Mouse (Mus musculus) spleen, adult 2 months (tissue): Measurements from ENCODE around the gene Ldhal6b. TPM values are rescaled to one million over a fixed set of nuclear protein-coding genes. Genes with fewer than 3 reads are reported as not detected.
A peak's percentile ranks its signal among the peaks of the same experiment; 100 is the strongest.

Experiments
- DNase-seq, 2 experiments: peaks; one replicate each; pipeline versions ENCODE4 v3.0.0 to v3.0.0-alpha.2; 2012 to 2021; ENCODE audit warnings: low spot score in 2 of 2, low read depth in 1 of 2
- H3K27ac ChIP-seq: fragments of 200-500 bp; 2 replicates; pipeline ENCODE4 v1.5.1; 2012; ENCODE audit warnings: low read length, inconsistent platforms; ENCODE audit not compliant: insufficient read depth
- H3K27me3 ChIP-seq: fragments of 200-500 bp; 2 replicates; pipeline ENCODE4 v1.6.1; 2012; ENCODE audit warnings: mild to moderate bottlenecking, moderate library complexity, low read length, inconsistent platforms; ENCODE audit not compliant: control insufficient read depth, insufficient read depth
- H3K36me3 ChIP-seq: fragments of 200-500 bp; 2 replicates; pipeline ENCODE4 v1.6.1; 2012; ENCODE audit warnings: mild to moderate bottlenecking, low read length, inconsistent platforms; ENCODE audit not compliant: control insufficient read depth, insufficient read depth
- H3K4me1 ChIP-seq: fragments of 200-500 bp; 2 replicates; pipeline ENCODE4 v1.6.1; 2011; ENCODE audit warnings: inconsistent platforms; ENCODE audit not compliant: control insufficient read depth, insufficient read depth, insufficient read length
- H3K4me3 ChIP-seq: fragments of 200-500 bp; 2 replicates; pipeline ENCODE4 v1.5.1; 2011; ENCODE audit warnings: mild to moderate bottlenecking, inconsistent platforms; ENCODE audit not compliant: insufficient read depth, insufficient read length; ENCODE audit errors: extremely low read depth
- CTCF ChIP-seq: fragments of 200-500 bp; IDR thresholded peaks from 2 replicates; pipeline ENCODE4 v1.5.1; 2011; ENCODE audit warnings: mild to moderate bottlenecking, inconsistent platforms; ENCODE audit not compliant: insufficient read depth, insufficient read length, insufficient replicate concordance; ENCODE audit errors: extremely low read depth
- POLR2A ChIP-seq: fragments of 200-500 bp; IDR thresholded peaks from 2 replicates; pipeline ENCODE4 v1.6.1; 2011; ENCODE audit warnings: low read depth, low read length, inconsistent platforms
- WGBS: fragments of 180-500 bp; shearing (Covaris S2); methylation state at CpG from one replicate; pipeline ENCODE4 v1.1.7; 2018; 5-methylcytosine and 5-hydroxymethylcytosine counted together
- polyA plus RNA-seq: library from polyadenylated mRNA; depleted of rRNA; stranded (reverse); fragments of >200 nt; gene quantifications from 2 replicates; pipeline ENCODE4 v1.2.3, GENCODE M21; 2012

Gene Ldhal6b
- polyA plus RNA-seq, 1 experiment, result 0.44 TPM

GRCm38 (mm10) chr17:5401288-5401687 is 17.3 kb downstream of the Ldhal6b start:
- no peak for TF ChIP-seq CTCF
- TF ChIP-seq POLR2A, result no peak
- no peak for DNase-seq
- no peaks in the 10 kb centered on the region for H3K27me3 ChIP-seq
- 84% methylated on average over 10 of the region's 10 CpGs for WGBS
- H3K36me3 ChIP-seq, result no peaks in the 10 kb centered on the region
- no peak overlapping the region for H3K4me3 ChIP-seq
- no peak overlapping the region for H3K27ac ChIP-seq
- H3K4me1 ChIP-seq, result peaks cover 3% of the 10 kb centered on the region; the same call in 1 of the 2 replicates

DNA sequence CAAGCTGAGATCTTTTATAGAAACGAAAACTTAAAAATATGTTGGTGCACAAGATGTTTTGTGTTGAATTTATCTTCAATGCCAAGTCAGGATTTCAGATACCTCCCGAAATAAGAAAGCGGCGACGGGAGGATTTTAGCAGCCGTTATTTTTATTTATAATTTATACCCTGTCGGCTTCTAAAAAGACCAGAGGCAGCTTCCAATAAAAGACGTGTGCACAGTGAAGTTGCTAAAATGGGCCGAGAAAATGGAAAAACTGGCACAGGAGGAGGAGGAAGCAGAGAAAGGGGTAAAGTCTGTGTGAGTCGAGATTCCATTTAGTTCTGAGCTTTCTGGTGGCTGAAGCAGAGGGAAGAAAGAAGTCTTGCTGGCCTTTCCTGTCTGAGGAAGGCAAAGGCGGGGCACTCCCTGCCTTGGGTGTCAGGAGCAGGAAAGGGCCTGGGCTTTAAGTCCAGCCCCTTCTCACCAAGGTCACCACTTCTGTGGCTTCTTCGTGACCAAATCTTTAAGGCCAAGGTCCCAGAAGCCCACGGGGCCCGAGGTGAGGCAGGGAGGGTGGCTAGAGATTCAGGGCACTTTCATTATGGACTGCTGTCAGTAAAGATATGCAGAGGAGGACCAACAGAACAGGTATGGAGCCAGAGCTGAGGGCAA is 18.0 kb downstream of the Ldhal6b start:
- H3K4me3 ChIP-seq, result no peak overlapping the region

DNA sequence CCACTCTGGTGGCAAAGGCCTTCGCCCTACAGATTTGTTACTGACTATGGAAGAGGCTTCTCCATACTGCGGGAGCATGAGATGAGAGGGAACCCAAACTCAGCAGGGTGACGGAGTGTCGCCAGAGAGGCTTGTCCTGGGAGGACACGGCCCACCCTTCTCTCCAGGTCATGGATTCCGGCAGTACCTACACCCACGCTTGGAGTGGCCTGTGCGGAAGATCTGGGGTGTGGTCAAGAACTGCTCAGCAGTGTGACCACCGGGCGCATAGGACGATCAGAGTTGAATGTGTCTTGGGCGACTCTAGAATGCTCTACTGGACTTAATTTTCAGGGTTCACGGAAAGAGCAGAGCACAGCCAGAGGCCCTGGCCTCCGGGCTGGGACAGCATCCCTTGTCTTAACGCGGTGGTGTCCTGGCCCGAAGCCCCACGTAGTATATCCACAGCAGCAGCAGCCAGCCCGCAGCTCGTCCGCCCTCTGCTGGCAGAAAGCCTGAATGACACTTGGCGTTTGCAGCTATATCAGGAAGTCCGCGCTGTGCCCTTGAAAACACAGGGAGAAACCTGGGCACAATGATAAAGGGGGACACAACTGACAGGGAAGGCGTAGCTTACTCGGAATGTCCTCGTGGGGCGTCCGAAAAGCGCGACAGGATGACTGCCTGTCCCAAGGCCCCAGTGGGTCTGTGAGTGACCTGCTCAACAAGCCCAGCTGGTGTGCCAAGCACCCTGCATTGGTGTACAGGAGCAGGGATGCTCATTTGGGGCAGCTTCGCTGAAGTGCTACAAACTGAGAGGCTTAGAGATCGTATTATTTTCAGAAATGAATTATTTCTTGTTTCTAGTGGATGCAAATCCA is 21.2 kb downstream of the Ldhal6b start:
- Histone ChIP-seq H3K27ac (no peak overlapping the region), H3K36me3 (no peaks in the 10 kb centered on the region), H3K4me1 (peaks cover 3% of the 10 kb centered on the region; the same call in 1 of the 2 replicates), H3K4me3 (no peak overlapping the region), H3K27me3 (no peaks in the 10 kb centered on the region)
- TF ChIP-seq CTCF (peak; percentile 97), POLR2A (no peak)
- 34% methylated on average over 33 of the region's 33 CpGs for WGBS
- peak; percentile 47 to 74 for DNase-seq

More for the DNA sequence above, 18.0 kb downstream of the Ldhal6b start:
- TF ChIP-seq POLR2A (no peak), CTCF (no peak)
- H3K27me3 ChIP-seq, result no peaks in the 10 kb centered on the region
- peaks cover 3% of the 10 kb centered on the region; the same call in 1 of the 2 replicates for H3K4me1 ChIP-seq
- H3K27ac ChIP-seq, result no peak overlapping the region
- WGBS, result 79% methylated on average over 14 of the region's 14 CpGs
- no peak for DNase-seq
- no peaks in the 10 kb centered on the region for H3K36me3 ChIP-seq

- 92% methylated on average over 5 of the region's 5 CpGs for WGBS
- Histone ChIP-seq H3K4me3 (no peak overlapping the region), H3K36me3 (no peaks in the 10 kb centered on the region), H3K27ac (no peak overlapping the region), H3K27me3 (no peaks in the 10 kb centered on the region), H3K4me1 (0 out of 2 replicates have a peak, but pooled peaks cover 2% of the 10 kb centered on the region)
- DNase-seq, result no peak
- TF ChIP-seq CTCF, result no peak
- TF ChIP-seq POLR2A, result no peak
These were observed 22.4 kb downstream of the Ldhal6b start for GRCm38 (mm10) chr17:5396213-5396612.

DNA sequence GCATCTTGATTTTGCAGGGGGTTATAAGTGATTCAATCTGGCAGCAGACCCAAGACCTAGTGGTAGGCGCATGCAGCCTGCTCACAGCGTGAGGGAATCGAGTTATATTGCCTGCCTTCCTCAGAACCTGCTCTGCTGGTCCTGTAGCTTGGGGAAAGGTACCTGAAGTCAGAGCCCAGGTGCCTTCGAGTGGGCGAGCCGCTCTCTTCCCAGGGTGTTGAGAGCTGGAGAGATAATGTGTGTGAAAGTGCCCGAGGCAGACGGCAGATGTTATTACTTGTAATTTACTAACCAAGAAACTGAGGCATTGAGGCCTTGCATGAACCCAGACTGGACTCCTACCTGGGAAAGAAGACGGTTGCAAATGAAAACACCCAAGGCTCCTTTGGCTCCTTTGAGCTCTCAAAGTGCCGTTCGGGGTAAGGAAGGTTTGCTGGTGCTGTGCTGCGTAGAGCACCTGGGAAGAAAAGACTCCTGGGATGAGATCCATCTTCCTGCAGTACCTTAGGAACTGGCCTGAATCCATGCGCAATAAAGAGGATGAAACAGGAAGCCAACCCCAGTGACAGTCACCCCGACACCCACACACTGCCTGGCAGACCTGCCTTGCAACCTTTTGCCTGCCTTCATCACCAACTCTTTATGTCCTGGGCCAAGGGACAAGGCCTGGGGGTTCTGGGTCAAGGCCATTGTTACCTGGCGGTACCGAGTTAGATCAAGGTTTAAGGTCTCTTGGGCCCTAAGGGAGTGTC is 22.9 kb downstream of the Ldhal6b start:
- WGBS, result 92% methylated on average over 16 of the region's 16 CpGs
- H3K36me3 ChIP-seq, result no peaks in the 10 kb centered on the region
- no peak for DNase-seq
- H3K4me1 ChIP-seq, result 0 out of 2 replicates have a peak, but pooled peaks cover 2% of the 10 kb centered on the region
- H3K27ac ChIP-seq, result no peak overlapping the region
- H3K4me3 ChIP-seq, result no peak overlapping the region
- no peak for TF ChIP-seq CTCF
- TF ChIP-seq POLR2A, result no peak
- H3K27me3 ChIP-seq, result no peaks in the 10 kb centered on the region

DNA sequence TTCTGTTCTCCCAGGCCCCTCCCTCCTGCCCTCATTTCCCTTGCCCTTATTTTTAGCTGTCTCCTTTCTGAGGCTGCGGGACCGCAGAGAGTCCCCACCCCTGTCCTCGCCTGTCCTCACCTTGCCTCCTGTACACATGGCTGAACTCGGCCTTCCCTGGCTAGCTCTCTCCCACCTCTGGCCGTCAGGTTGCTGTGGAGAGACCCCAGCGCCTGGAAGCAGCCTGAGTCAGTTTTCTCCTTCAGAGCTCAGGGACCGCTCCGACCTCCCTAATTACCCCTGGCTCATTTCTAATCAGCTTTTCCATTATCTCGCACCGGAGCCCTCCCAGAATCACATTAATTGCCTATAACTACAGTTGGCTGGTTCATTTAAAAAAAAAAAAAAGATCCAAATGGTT is 27.9 kb downstream of the Ldhal6b start:
- TF ChIP-seq POLR2A, result no peak
- TF ChIP-seq CTCF, result no peak
- DNase-seq, result no peak
- Histone ChIP-seq H3K36me3 (no peaks in the 10 kb centered on the region), H3K27me3 (no peaks in the 10 kb centered on the region), H3K4me1 (no peaks in the 10 kb centered on the region), H3K27ac (no peak overlapping the region), H3K4me3 (no peak overlapping the region)
- 83% methylated on average over 10 of the region's 10 CpGs for WGBS
